Mouse (Mus musculus): ENCODE data around the gene Bmp6. TPM values are rescaled to one million over a fixed set of nuclear protein-coding genes. Genes with fewer than 3 reads are reported as not detected.

Gene Bmp6
- polyA plus RNA-seq, 1 experiment from 2014 or later = 8.9 TPM

DNA sequence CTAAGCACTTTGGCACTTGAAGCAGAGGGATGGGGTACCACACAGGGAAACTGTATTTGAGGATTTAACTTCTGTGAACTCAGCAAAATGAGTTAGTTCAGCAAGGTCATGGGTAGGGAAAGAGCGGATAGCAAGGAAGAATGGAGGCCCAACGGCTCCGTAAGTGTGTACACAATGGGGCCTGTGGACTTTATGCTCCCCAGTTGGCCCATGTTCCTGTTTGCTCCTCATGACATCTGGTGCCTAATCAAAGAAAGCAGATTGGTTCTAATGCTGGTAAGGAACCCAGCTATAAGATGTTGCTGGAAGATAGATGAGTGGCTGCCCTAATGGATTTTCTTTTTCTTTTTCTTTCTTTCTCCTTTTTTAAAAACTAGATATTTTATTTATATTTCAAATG, 180.4 kb downstream of the Bmp6 start:
- 81% methylated on average over 3 of the region's 3 CpGs for WGBS
- Histone ChIP-seq H3K9ac (no peak overlapping the region; the same call in 1 of the 2 replicates), H3K4me3 (replicated peaks; ENCODE audit: low read length) (no peak overlapping the region), H3K27ac (no peak overlapping the region), H3K4me1 (replicated peaks; ENCODE audit: control insufficient read depth, insufficient read depth, low read length) (peaks cover 17% of the 10 kb centered on the region), H3K4me2 (replicated peaks) (no peak overlapping the region), H3K27me3 (ENCODE audit: control insufficient read depth, insufficient read depth, low read length) (no peaks in the 10 kb centered on the region), H3K36me3 (replicated peaks; ENCODE audit: control insufficient read depth, insufficient read depth) (peaks cover 23% of the 10 kb centered on the region), H3K9me3 (ENCODE audit: control insufficient read depth, low read length) (no peaks in the 10 kb centered on the region)
- ATAC-seq (ENCODE audit: low FRiP score) (no peak), DNase-seq (ENCODE audit: low spot score) (no peak)

DNA sequence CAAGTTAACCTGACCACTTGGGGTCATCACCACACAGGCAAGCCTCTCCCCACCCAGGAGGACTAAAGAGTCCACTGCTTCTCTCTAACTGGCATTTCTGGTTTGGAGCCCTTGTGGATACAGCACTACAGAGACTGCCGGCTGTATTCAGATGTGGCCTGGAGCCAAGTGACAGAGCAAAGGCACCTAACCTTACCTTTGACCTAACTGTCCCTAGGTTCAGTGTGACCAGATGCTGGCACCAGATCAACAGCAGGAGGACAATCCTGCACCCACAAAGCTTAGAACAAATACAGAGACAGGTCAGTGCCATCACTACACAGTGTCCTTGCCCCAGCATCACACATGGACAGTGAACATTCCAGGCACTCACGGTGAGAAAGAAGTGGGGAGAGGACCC, 181.2 kb downstream of the Bmp6 start:
- Histone ChIP-seq H3K27ac (no peak overlapping the region), H3K4me3 (replicated peaks; ENCODE audit: low read length) (no peak overlapping the region)
- ATAC-seq (ENCODE audit: low FRiP score) = no peak

DNA sequence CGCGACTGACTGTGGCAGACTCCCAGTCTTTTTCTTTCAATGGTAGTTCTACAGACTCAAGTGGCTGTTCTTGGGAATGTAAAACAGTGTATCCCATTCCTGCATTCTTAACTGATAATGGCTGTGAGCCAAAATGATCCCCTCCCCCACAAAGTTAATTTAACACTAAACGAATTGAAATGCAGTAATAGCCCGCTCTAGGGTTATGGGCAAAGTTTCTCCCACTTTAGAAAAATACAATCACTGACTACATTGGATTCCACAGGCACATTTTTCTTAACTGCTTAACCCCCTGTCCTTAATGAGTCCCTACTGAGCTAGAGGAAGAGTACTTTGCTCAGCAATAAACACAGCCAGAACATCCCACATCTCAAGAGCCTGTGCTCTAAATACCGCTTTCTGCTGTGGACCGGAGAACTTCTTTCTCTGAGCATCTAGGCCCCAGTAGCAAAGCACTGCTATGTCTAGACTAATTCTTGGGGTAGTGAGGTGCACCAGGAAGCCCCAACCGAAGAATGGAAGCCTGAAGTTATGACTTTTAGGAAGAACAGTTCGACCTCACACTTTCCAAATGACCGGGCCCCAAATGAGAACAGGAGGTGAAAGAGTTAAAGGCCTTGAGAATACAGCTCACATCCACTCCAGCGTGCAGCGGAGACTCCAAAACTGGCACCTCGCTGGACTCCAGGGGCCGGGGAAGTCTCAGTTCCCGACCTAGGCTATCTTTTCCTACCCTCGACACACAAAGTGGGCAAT, 182.3 kb downstream of the Bmp6 start:
- peak; percentile 46 for DNase-seq (ENCODE audit: low spot score)
- no peaks in the 10 kb centered on the region for H3K9me3 ChIP-seq (ENCODE audit: control insufficient read depth, low read length)
- 11% methylated on average over 15 of the region's 15 CpGs for WGBS
- H3K4me1 ChIP-seq (replicated peaks; ENCODE audit: control insufficient read depth, insufficient read depth, low read length) = peaks cover 17% of the 10 kb centered on the region
- H3K27ac ChIP-seq = peak overlapping the region; percentile 78
- ATAC-seq (ENCODE audit: low FRiP score) = peak; percentile 4; the same call in 1 of the 2 replicates
- H3K4me3 ChIP-seq (replicated peaks; ENCODE audit: low read length) = peak overlapping the region; percentile 78
- peaks cover 11% of the 10 kb centered on the region for H3K36me3 ChIP-seq (replicated peaks; ENCODE audit: control insufficient read depth, insufficient read depth)
- H3K27me3 ChIP-seq (ENCODE audit: control insufficient read depth, insufficient read depth, low read length) = no peaks in the 10 kb centered on the region
- H3K9ac ChIP-seq = peak overlapping the region; percentile 83
- H3K4me2 ChIP-seq (replicated peaks) = peak overlapping the region; percentile 81

More for the DNA sequence above, 181.2 kb downstream of the Bmp6 start:
- no peak for DNase-seq (ENCODE audit: low spot score)
- H3K9ac ChIP-seq = no peak overlapping the region
- H3K4me2 ChIP-seq (replicated peaks) = peak overlapping the region; percentile 81
- 85% methylated on average over 2 of the region's 2 CpGs for WGBS
- H3K27me3 ChIP-seq (ENCODE audit: control insufficient read depth, insufficient read depth, low read length) = no peaks in the 10 kb centered on the region
- peaks cover 21% of the 10 kb centered on the region for H3K36me3 ChIP-seq (replicated peaks; ENCODE audit: control insufficient read depth, insufficient read depth)
- peaks cover 17% of the 10 kb centered on the region for H3K4me1 ChIP-seq (replicated peaks; ENCODE audit: control insufficient read depth, insufficient read depth, low read length)
- H3K9me3 ChIP-seq (ENCODE audit: control insufficient read depth, low read length) = no peaks in the 10 kb centered on the region

DNA sequence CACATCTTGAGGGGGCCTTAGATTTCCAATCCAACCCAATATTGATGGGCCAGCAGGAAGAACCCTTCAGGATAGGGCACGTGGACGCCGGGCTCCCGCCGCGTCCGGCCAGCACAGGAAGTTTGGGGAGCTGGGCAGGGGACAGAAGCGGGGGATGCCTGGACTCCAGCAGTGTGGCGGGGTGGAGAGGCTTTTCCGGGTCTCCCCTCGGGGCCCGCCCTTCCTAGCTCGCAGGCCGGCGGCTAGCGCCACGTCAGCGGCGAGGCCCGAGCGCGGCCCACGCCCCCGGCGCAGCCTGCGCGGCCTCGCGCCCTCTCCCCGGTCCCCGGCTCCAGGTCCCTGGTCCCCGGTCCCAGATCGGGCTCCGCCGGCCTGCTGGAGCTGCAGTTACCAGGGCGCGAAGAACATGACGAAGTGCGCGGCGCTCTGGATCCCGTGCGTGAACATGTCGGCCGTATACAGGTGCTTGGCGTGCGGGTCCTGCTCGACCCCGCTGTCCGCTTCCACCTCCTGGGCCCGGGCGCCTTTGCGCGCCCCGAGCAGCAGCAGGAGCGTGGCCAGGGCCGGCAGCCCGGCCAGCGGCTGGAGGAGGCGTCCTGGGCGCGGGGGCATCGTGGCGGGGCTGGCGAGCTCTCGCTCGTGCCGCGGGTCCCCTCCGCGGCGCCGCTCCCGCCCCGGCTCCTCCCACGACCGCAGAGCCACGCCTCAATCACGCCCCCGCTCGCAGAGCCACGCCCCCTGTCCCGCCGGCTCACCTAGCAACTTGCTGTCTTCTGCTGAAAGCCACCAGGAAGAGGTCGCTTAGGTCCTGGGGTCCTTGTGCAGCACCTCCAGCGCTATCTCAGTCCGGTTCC, 183.1 kb downstream of the Bmp6 start:
- H3K9me3 ChIP-seq (ENCODE audit: control insufficient read depth, low read length) = no peaks in the 10 kb centered on the region
- H3K27me3 ChIP-seq (ENCODE audit: control insufficient read depth, insufficient read depth, low read length) = no peaks in the 10 kb centered on the region
- H3K4me3 ChIP-seq (replicated peaks; ENCODE audit: low read length) = peak overlapping the region; percentile 78
- peak overlapping the region; percentile 81 for H3K4me2 ChIP-seq (replicated peaks)
- peaks cover 17% of the 10 kb centered on the region for H3K4me1 ChIP-seq (replicated peaks; ENCODE audit: control insufficient read depth, insufficient read depth, low read length)
- WGBS = under 1% methylated on average over 56 of the region's 87 CpGs
- peak; percentile 90 for ATAC-seq (ENCODE audit: low FRiP score)
- peak overlapping the region; percentile 83 for H3K9ac ChIP-seq
- peak; percentile 77 for DNase-seq (ENCODE audit: low spot score)
- H3K27ac ChIP-seq = peak overlapping the region; percentile 78
- peaks cover 3% of the 10 kb centered on the region; the same call in 1 of the 2 replicates for H3K36me3 ChIP-seq (replicated peaks; ENCODE audit: control insufficient read depth, insufficient read depth)

DNA sequence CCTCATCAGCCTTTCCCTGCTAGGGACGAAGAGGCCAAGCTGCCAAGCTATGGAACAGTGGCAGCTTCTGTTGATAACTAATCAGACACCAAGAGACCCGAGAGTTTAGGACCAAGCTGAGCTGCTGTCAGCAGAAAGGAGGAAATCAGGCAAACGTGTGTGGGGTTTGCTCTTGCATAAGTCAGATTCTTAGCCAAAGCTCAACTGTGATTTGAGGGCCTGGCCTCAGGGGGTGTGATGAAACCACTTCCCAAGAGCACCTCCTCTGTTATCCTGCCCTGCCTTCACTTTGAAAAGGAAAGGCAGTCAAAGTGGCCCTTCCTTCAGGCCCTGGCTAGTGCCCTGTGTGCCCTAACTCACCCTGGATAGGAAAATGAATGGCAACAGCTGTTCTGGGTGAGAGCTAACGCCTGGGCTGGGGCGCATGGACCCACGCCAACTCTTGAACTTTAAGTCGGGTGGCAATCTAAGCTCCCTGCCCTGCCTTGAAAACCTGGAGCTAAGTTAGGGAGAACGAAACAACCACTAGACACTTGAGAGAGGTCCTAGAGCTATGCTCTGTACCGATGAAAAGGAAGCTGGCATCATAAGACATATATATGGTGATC, 183.9 kb downstream of the Bmp6 start, which contains the start of gene Txndc5:
Txndc5 (minus strand) TSS at position 138 of the 608 bp plus-strand sequence.
- DNase-seq (ENCODE audit: low spot score) = no peak
- Histone ChIP-seq H3K27me3 (ENCODE audit: control insufficient read depth, insufficient read depth, low read length) (no peaks in the 10 kb centered on the region), H3K36me3 (replicated peaks; ENCODE audit: control insufficient read depth, insufficient read depth) (no peaks in the 10 kb centered on the region), H3K4me1 (replicated peaks; ENCODE audit: control insufficient read depth, insufficient read depth, low read length) (peaks cover 17% of the 10 kb centered on the region), H3K4me3 (replicated peaks; ENCODE audit: low read length) (peak within 1 kb of the TSS; percentile 78), H3K9me3 (ENCODE audit: control insufficient read depth, low read length) (no peaks in the 10 kb centered on the region), H3K27ac (peak within 1 kb of the TSS; percentile 78), H3K4me2 (replicated peaks) (peak within 1 kb of the TSS; percentile 81), H3K9ac (peak within 1 kb of the TSS; percentile 83)
- WGBS = 55% methylated on average over 9 of the region's 9 CpGs
- no peak; the same call in 1 of the 2 replicates for ATAC-seq (ENCODE audit: low FRiP score)

DNA sequence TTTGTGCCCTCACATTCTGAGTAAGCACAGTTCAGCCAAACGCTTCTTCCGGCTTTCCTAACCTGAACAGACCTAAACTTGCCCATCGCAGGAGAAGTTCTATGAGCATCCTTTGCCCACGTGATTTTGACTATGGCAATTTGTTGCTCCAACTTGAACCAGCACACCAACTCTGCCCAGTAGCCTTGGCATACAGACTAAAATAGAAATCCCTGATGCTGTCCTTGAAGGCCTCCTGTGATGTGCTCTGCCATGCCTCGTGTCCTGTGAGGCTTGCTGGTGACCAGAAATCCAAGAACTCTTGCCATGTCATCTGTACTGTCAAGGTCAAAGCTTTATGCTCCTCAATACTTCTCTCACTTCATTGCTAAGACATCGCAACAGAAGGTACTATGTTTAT, 184.7 kb downstream of the Bmp6 start:
- Histone ChIP-seq H3K36me3 (replicated peaks; ENCODE audit: control insufficient read depth, insufficient read depth) (no peaks in the 10 kb centered on the region), H3K9ac (no peak overlapping the region), H3K4me1 (replicated peaks; ENCODE audit: control insufficient read depth, insufficient read depth, low read length) (peaks cover 17% of the 10 kb centered on the region), H3K9me3 (ENCODE audit: control insufficient read depth, low read length) (no peaks in the 10 kb centered on the region), H3K4me2 (replicated peaks) (no peak overlapping the region), H3K4me3 (replicated peaks; ENCODE audit: low read length) (no peak overlapping the region), H3K27ac (no peak overlapping the region), H3K27me3 (ENCODE audit: control insufficient read depth, insufficient read depth, low read length) (no peaks in the 10 kb centered on the region)
- DNase-seq (ENCODE audit: low spot score) = no peak
- 90% methylated on average over 6 of the region's 6 CpGs for WGBS
- ATAC-seq (ENCODE audit: low FRiP score) = no peak

DNA sequence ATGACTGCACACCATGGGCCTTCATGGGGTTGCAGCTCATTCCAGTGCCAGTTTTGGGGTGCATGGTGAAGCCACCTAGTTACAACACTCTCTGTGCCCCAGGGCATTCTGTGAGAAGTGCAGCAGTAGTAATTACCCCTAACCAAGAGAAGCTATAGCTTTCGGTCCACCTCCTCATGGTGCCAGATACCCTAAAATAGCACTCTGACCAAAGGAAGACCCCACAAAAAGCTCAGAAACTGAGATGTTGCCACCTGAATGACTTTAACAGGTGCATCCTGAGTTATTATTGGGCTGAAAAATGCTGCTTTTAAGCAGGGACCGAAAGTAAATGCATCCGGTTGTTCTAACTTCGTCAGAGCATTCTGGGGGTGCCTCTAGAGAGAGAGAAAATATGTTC, 186.6 kb downstream of the Bmp6 start:
- no peaks in the 10 kb centered on the region for H3K36me3 ChIP-seq (replicated peaks; ENCODE audit: control insufficient read depth, insufficient read depth)
- ATAC-seq (ENCODE audit: low FRiP score) (no peak), DNase-seq (ENCODE audit: low spot score) (no peak)
- no peak overlapping the region for H3K4me3 ChIP-seq (replicated peaks; ENCODE audit: low read length)
- no peak overlapping the region for H3K4me2 ChIP-seq (replicated peaks)
- H3K27ac ChIP-seq = no peak overlapping the region
- H3K4me1 ChIP-seq (replicated peaks; ENCODE audit: control insufficient read depth, insufficient read depth, low read length) = peaks cover 9% of the 10 kb centered on the region
- WGBS = 94% methylated on average over 4 of the region's 4 CpGs
- no peaks in the 10 kb centered on the region for H3K27me3 ChIP-seq (ENCODE audit: control insufficient read depth, insufficient read depth, low read length)
- H3K9me3 ChIP-seq (ENCODE audit: control insufficient read depth, low read length) = no peaks in the 10 kb centered on the region
- H3K9ac ChIP-seq = no peak overlapping the region

DNA sequence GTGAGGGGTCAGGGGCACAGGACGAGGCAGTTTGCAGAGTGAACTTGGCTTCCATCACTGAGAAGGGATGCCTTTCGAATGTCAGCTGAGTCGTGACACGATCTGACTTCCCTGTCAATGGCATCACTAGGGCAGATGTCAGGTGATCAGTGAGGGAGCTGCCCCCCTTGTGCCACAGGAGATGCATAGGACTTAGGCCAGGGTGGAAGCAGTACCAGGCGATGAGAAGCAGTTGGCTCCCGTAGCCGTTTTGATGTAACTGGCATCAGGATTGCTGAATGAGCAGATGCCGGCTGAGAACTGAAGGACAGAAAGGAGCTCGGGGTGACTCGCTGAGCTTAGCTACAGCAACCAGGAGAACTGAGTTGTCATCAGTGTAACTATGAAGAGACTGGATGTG, 188.6 kb downstream of the Bmp6 start:
- no peak for ATAC-seq (ENCODE audit: low FRiP score)
- H3K27ac ChIP-seq = no peak overlapping the region
- H3K36me3 ChIP-seq (replicated peaks; ENCODE audit: control insufficient read depth, insufficient read depth) = no peaks in the 10 kb centered on the region
- H3K9me3 ChIP-seq (ENCODE audit: control insufficient read depth, low read length) = no peaks in the 10 kb centered on the region
- WGBS = 88% methylated on average over 10 of the region's 10 CpGs
- no peak for DNase-seq (ENCODE audit: low spot score)
- H3K4me3 ChIP-seq (replicated peaks; ENCODE audit: low read length) = no peak overlapping the region
- H3K27me3 ChIP-seq (ENCODE audit: control insufficient read depth, insufficient read depth, low read length) = no peaks in the 10 kb centered on the region
- H3K4me2 ChIP-seq (replicated peaks) = no peak overlapping the region
- no peak overlapping the region for H3K9ac ChIP-seq
- no peaks in the 10 kb centered on the region for H3K4me1 ChIP-seq (replicated peaks; ENCODE audit: control insufficient read depth, insufficient read depth, low read length)

DNA sequence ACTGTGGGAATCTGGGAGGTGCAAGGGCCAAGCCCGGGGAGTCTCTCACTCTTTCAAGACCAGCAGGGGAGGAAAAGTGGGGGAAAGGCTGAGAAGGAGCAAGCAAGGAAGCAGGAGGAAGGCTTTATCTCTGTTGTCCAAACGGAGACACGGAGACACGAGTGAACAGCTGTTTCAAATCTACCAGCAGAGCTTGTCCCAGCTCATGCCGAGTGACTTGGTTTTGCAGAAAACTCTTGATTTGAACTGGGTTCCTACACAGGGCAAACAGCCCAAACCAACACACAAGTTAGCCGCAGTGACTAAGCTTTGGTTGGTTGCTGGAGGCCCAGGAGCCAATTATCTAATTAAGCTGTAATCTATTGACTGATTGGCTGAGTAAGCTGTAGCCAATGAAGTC, 189.1 kb downstream of the Bmp6 start:
- Histone ChIP-seq H3K4me2 (replicated peaks) (no peak overlapping the region), H3K36me3 (replicated peaks; ENCODE audit: control insufficient read depth, insufficient read depth) (no peaks in the 10 kb centered on the region), H3K27me3 (ENCODE audit: control insufficient read depth, insufficient read depth, low read length) (no peaks in the 10 kb centered on the region), H3K4me1 (replicated peaks; ENCODE audit: control insufficient read depth, insufficient read depth, low read length) (no peaks in the 10 kb centered on the region), H3K27ac (no peak overlapping the region), H3K4me3 (replicated peaks; ENCODE audit: low read length) (no peak overlapping the region), H3K9me3 (ENCODE audit: control insufficient read depth, low read length) (no peaks in the 10 kb centered on the region), H3K9ac (no peak overlapping the region)
- DNase-seq (ENCODE audit: low spot score) = no peak
- no peak for ATAC-seq (ENCODE audit: low FRiP score)
- 63% methylated on average over 6 of the region's 6 CpGs for WGBS
